Mouse (Mus musculus) erythroblast, embryonic 14.5 days (primary cell): ENCODE data around the gene Ccdc121.

Experiments used
- GATA1 ChIP-seq: IDR thresholded peaks from 2 replicates; pipeline ENCODE4 v1.6.1; 2012; ENCODE audit warnings: low read length, inconsistent platforms, mixed read lengths
- TAL1 ChIP-seq: IDR thresholded peaks from 3 replicates; pipeline ENCODE4 v1.6.1; 2012; ENCODE audit warnings: low read length, inconsistent platforms, mixed read lengths

GRCm38 (mm10) chr1:181539846-181540769 lies 28.9 kb upstream of the Ccdc121 start:
- TF ChIP-seq GATA1 (no peak), TAL1 (no peak)
